Mouse (Mus musculus): ENCODE data around the gene Ppfia3.
A peak's percentile ranks its signal among the peaks of the same experiment; 100 is the strongest.

DNA sequence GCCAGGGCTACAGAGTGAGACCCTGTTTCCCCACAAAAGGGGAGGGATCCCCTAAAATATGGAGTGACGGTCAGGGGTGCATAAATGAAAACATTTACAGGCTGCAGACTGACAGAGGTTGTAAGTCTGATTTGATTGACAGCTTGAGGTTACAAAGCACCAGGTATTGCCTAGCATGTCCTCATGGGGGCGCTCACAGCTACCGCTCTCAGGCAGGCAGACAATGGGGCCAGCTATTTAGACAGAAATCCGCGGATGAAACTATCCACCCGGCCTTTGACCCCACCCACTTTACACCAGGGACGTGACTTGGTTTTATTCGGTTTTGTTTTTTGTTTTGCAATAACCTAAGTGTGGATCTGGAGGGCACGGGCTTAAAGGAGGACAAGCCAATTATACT, 57.4 kb downstream of the Ppfia3 start:
- TF ChIP-seq CTCF (conservative IDR thresholded peaks at IDR 0.05; ENCODE audit: low read length) (peak; percentile 68), POU5F1 (IDR thresholded peaks at IDR 0.05; ENCODE audit: borderline replicate concordance, low read length) (no peak), NANOG (IDR thresholded peaks at IDR 0.05; ENCODE audit: borderline replicate concordance, low read length) (no peak)

All from E14TG2a.4 (cell line).